Mouse (Mus musculus) liver, adult 10 weeks (tissue): ENCODE results near the gene Wfdc5. TPM values are rescaled to one million over a fixed set of nuclear protein-coding genes. Genes with fewer than 3 reads are reported as not detected.

Experiments used
- polyA plus RNA-seq: library from polyadenylated mRNA; stranded (reverse); fragments of 350-450 nt; fragmentation: Illumina TruSeq; extraction: RNeasy Lipid Tissue Mini Kit (QIAGEN cat#74804); gene quantifications from one replicate; pipeline ENCODE4 v1.2.3, GENCODE M21; 2014; ENCODE audit warnings: low read depth, low replicate concordance

The Wfdc5 gene
- polyA plus RNA-seq = not detected

DNA sequence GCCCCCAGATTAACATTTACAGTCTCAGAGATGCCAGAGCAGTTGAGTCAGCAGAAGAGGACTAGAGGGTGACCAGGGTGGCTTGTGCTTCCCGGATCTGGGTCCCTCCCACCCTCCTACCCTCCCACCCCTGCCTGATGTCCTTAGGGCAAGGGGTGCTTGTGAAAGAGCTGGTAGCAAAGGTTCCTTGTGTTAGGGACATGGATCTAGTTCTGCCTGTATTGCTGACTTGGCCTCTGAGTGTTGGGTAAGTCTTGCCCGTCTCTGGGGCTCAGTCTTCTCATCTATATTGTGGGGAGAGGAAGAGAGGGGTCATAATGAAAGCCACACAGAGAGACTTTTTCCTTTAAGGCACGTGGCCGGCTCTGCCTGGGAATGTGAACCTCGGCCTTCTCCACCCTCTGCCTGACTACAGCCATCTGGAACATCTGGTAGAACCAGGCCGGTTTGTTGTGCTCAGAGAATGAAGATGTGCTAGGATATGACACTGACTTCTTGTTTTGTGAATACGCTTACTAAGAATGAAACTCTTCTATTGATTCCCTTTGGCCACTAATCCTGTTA lies at the start of gene Wfdc5:
Gene Wfdc5, minus strand, starts transcription at position 51 of the 564 bp plus-strand sequence.

DNA sequence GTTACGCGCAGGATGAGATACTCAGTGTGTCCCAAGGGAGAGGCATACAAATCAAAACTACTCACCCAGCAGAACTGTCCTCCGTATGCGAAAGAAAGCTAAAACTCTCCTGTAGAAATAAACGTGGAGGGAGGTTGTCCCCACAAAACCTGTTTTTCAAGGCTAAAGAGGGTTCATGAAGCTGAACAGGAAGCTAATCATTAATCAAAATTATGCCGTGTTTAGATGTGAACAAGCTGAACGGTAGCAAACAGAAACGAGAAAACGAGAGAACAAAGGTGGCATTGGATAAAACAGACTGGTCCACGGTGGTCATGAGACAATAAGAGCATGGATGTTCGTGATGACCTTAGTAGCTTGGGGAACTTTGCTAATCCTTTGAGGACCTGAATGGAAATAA lies 39.0 kb upstream of the Wfdc5 start, which contains the start of gene Wfdc15b:
Gene Wfdc15b, minus strand, starts transcription at position 139 of the 400 bp plus-strand sequence.

DNA sequence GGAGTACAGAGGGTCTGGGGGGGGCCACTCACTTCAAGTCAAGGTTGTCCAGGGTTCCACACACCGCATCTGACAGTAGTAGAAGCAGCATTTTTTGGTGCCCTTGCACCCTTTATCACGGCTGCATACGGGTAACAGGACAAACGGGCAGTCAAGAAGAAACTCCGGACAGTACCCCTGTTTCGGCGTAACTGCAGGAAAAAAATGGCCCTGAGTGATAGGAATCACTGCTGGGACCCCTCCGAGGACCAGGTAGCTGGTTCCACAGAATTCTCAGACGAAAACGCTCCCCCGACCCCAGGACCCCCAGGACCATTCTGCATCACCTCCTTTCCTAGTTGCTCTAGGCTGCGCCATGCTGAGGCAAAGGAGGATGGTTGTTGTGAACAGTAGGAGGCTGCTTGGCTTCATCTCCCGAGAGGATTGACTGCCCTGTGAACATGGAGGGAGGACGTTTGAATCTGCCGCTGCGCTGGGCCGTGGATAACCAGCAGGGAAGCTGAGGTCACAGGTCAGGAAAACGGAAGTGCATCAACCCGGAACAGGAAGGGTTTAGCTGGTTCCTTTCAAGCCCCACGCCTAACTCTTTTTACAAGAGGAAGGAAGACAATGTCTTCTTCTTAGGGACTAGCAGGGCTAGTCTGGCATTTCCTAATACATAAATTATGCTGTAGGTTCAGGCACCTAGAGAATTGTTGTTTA lies 17.2 kb upstream of the Wfdc5 start, which contains the start of gene Wfdc15a:
Gene Wfdc15a, minus strand, starts transcription at position 505 of the 702 bp plus-strand sequence.

GRCm38 (mm10) chr2:164190576-164190975 lies 8.0 kb upstream of the Wfdc5 start, which contains the start of gene Wfdc12:
TSS of gene Wfdc12 (minus strand) at chr2:164190608.

GRCm38 (mm10) chr2:164170902-164171301 lies 11.6 kb downstream of the Wfdc5 start, which contains the start of gene Kcns1:
TSS of gene Kcns1 (minus strand) at chr2:164171113.

Other genes starting within 250 kb of the Wfdc5 start
- 91.6 TPM for gene Ywhab, start 187.8 kb downstream of the Wfdc5 start, polyA plus RNA-seq
- not detected for gene Pabpc1l, start 157.3 kb downstream of the Wfdc5 start, polyA plus RNA-seq
- 24.6 TPM for gene Stk4, start 112.4 kb downstream of the Wfdc5 start, polyA plus RNA-seq
- 3.7 TPM for gene Tomm34, start 111.6 kb downstream of the Wfdc5 start, polyA plus RNA-seq
- gene Kcns1, start 11.6 kb downstream of the Wfdc5 start, polyA plus RNA-seq = not detected
- not detected for gene Wfdc12, start 7.9 kb upstream of the Wfdc5 start, polyA plus RNA-seq
- gene Wfdc15a, start 17.4 kb upstream of the Wfdc5 start, polyA plus RNA-seq = not detected
- gene Wfdc15b, start 38.9 kb upstream of the Wfdc5 start, polyA plus RNA-seq = not detected
- not detected for gene Svs2, start 55.7 kb upstream of the Wfdc5 start, polyA plus RNA-seq
- not detected for gene Svs3b, start 73.9 kb upstream of the Wfdc5 start, polyA plus RNA-seq
- not detected for gene Svs4, start 95.7 kb upstream of the Wfdc5 start, polyA plus RNA-seq
- not detected for gene Svs3a, start 106.5 kb upstream of the Wfdc5 start, polyA plus RNA-seq
- gene Svs6, start 134.0 kb upstream of the Wfdc5 start, polyA plus RNA-seq = not detected
- gene Svs5, start 150.0 kb upstream of the Wfdc5 start, polyA plus RNA-seq = not detected
- 0.66 TPM for gene Slpi, start 206.4 kb upstream of the Wfdc5 start, polyA plus RNA-seq
- gene Rbpjl, start 220.4 kb upstream of the Wfdc5 start, polyA plus RNA-seq = not detected
- not detected for gene Matn4, start 222.4 kb upstream of the Wfdc5 start, polyA plus RNA-seq